Mouse (Mus musculus) limb, embryonic 15.5 days (tissue): ENCODE data around the gene Garnl3. TPM values are rescaled to one million over a fixed set of nuclear protein-coding genes. Genes with fewer than 3 reads are reported as not detected.

ENCODE experiments used
- ATAC-seq: fragments of 200-750 bp; cut with Nextera tagmentation; 2 replicates; pipeline ENCODE4 v1.8.0; 2017; ENCODE audit warnings: low read depth, moderate TSS enrichment; ENCODE audit not compliant: insufficient number of reproducible peaks, low FRiP score, low TSS enrichment
- H3K27ac ChIP-seq: fragments of 300-500 bp; sonication (generic); 2 replicates; pipeline ENCODE4 v1.5.1; 2015; ENCODE audit warnings: moderate library complexity, mild to moderate bottlenecking, inconsistent platforms
- H3K27me3 ChIP-seq: fragments of 300-500 bp; sonication (generic); 2 replicates; pipeline ENCODE4 v1.6.1; 2015; ENCODE audit warnings: inconsistent platforms
- H3K36me3 ChIP-seq: fragments of 300-500 bp; sonication (generic); 2 replicates; pipeline ENCODE4 v1.6.1; 2015; ENCODE audit warnings: inconsistent platforms
- H3K4me1 ChIP-seq: fragments of 300-500 bp; sonication (generic); 2 replicates; pipeline ENCODE4 v1.6.1; 2015; ENCODE audit warnings: inconsistent platforms
- H3K4me2 ChIP-seq: fragments of 300-500 bp; sonication (generic); 2 replicates; pipeline ENCODE4 v1.6.1; 2015; ENCODE audit warnings: mild to moderate bottlenecking, inconsistent platforms
- H3K4me3 ChIP-seq: fragments of 300-500 bp; sonication (generic); 2 replicates; pipeline ENCODE4 v1.5.1; 2015; ENCODE audit warnings: mild to moderate bottlenecking, inconsistent platforms
- H3K9ac ChIP-seq: fragments of 300-500 bp; sonication (generic); 2 replicates; pipeline ENCODE4 v1.6.1; 2015; ENCODE audit warnings: inconsistent platforms
- H3K9me3 ChIP-seq: fragments of 300-500 bp; sonication (generic); 2 replicates; pipeline ENCODE4 v1.6.1; 2016; ENCODE audit warnings: inconsistent platforms
- WGBS: fragments of 180-500 bp; shearing (Covaris S2); methylation state at CpG from one replicate; pipeline ENCODE4 v1.1.7; 2015; 5-methylcytosine and 5-hydroxymethylcytosine counted together
- polyA plus RNA-seq: library from polyadenylated mRNA; unstranded; fragments of >200 nt; fragmentation: Nextera tagmentation; extraction: Ambion mirVana; gene quantifications from 2 replicates; pipeline ENCODE4 v1.2.1, GENCODE M21; 2015

Garnl3 gene
- polyA plus RNA-seq, 1 experiment from 2014 or later: 8.8 TPM

DNA sequence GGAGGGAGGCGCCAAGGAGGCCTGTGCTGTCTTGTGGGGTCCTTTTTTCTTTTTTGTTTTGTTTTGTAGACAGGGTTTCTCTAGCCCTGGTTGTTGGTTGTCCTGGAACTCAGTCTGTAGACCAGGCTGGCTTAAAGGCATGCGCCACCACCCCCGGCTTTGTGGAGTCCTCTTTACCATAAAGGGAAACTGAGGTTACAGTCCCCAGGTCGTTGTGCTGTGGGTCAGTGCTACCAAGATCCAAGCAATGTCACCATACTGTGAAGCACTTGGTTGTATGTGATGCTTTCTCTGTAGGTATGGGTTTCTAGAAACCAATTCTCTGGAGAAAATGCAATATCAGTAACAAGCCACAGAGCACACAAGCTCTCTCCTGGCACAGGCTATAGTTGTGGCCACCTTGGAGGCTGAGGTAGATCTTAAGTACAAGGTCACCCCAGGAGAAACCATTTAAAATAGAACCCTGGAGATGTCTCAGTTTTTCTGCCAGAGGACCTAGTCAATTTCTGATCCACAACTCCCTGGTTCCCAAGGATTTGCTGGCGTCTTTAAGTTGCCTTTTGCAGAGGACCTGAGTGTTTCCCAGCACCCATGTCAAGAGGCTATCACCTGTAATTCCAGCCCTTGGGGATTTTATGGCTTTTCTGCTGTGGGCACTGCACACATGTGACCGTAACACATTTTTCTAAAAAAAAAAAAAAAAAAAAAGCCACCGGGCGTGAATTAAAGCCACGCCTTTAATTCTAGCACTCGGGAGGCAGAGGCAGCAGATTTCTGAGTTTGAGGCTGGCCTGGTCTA, 166.6 kb downstream of the Garnl3 start:
- H3K27ac ChIP-seq: peak overlapping the region; percentile 18; the same call in 1 of the 2 replicates
- peaks cover 50% of the 10 kb centered on the region for H3K4me1 ChIP-seq
- H3K36me3 ChIP-seq: peaks cover 27% of the 10 kb centered on the region
- H3K27me3 ChIP-seq: no peaks in the 10 kb centered on the region
- no peak overlapping the region for H3K4me3 ChIP-seq
- H3K9ac ChIP-seq: no peak overlapping the region
- no peak overlapping the region for H3K4me2 ChIP-seq
- no peak for ATAC-seq
- H3K9me3 ChIP-seq: no peaks in the 10 kb centered on the region
- 30% methylated on average over 10 of the region's 10 CpGs for WGBS

GRCm38 (mm10) chr2:32963981-32964380, 167.5 kb downstream of the Garnl3 start:
- H3K36me3 ChIP-seq: peaks cover 27% of the 10 kb centered on the region
- WGBS: 75% methylated on average over 1 of the region's 1 CpGs
- no peak overlapping the region for H3K27ac ChIP-seq
- no peak overlapping the region for H3K9ac ChIP-seq
- H3K9me3 ChIP-seq: no peaks in the 10 kb centered on the region
- no peaks in the 10 kb centered on the region for H3K27me3 ChIP-seq
- peak overlapping the region; percentile 79; the same call in 1 of the 2 replicates for H3K4me3 ChIP-seq
- ATAC-seq: no peak
- H3K4me2 ChIP-seq: peak overlapping the region; percentile 74
- peaks cover 50% of the 10 kb centered on the region for H3K4me1 ChIP-seq

- H3K9me3 ChIP-seq: no peaks in the 10 kb centered on the region
- H3K9ac ChIP-seq: peak overlapping the region; percentile 89; the same call in 1 of the 2 replicates
- 64% methylated on average over 4 of the region's 4 CpGs for WGBS
- peaks cover 27% of the 10 kb centered on the region for H3K36me3 ChIP-seq
- no peaks in the 10 kb centered on the region for H3K27me3 ChIP-seq
- peak overlapping the region; percentile 74 for H3K4me2 ChIP-seq
- H3K27ac ChIP-seq: no peak overlapping the region; the same call in 1 of the 2 replicates
- peaks cover 50% of the 10 kb centered on the region for H3K4me1 ChIP-seq
- H3K4me3 ChIP-seq: peak overlapping the region; percentile 79
- no peak for ATAC-seq
These were observed 167.9 kb downstream of the Garnl3 start for GRCm38 (mm10) chr2:32963544-32963943.

GRCm38 (mm10) chr2:32962875-32963220, 168.6 kb downstream of the Garnl3 start:
- WGBS: 6% methylated on average over 9 of the region's 9 CpGs
- Histone ChIP-seq H3K4me2 (peak overlapping the region; percentile 74), H3K27ac (peak overlapping the region; percentile 88), H3K9me3 (no peaks in the 10 kb centered on the region), H3K36me3 (peaks cover 33% of the 10 kb centered on the region), H3K4me1 (peaks cover 48% of the 10 kb centered on the region), H3K9ac (peak overlapping the region; percentile 89), H3K27me3 (no peaks in the 10 kb centered on the region), H3K4me3 (peak overlapping the region; percentile 79)
- no peak for ATAC-seq

- H3K4me1 ChIP-seq: peaks cover 42% of the 10 kb centered on the region
These were observed 169.2 kb downstream of the Garnl3 start for GRCm38 (mm10) chr2:32962062-32962874.

DNA sequence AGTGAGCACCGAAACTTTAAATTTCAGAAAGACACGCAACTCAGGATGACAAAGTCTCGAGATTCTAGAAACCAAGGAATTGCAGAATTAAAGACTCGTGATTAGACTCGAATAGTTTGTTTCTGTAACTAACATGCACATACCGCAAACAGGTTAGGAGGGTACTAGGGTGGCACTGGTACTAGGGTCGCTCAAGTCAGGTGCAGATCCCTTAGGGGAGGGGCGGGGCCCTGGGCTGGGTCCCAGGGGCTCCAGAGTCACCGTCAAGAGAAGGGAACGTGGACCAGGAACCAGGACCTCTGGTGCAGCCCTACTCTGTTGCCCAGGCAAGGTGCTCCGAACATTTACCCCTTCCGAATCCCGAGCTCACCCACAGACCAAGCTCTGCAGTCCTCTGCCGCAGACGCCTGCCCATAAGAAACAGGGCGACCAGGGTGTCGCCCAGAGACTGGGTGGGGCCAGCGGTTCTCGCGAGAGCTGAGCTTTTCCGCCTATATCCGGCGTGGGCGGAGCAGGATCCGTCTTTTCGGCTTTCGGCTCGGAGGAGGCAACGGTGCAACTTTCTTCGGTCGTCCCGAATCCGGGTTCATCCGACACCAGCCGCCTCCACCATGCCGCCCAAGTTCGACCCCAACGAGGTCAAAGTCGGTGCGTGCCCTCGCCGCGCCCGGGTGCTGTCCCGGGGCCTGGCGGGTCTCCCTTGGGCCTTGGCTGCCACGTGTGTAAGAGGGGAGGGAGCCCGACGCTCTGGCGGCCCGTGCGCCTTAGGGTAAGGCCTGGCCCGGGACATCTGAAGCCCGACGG, 170.1 kb downstream of the Garnl3 start, which contains the start of the genes Rpl12 and Lrsam1:
Gene Rpl12 (plus strand): TSS at position 368 of the 804 bp plus-strand sequence.
Gene Lrsam1 (minus strand): TSS at position 423 of the 804 bp plus-strand sequence.
- WGBS: 2% methylated on average over 55 of the region's 55 CpGs
- Histone ChIP-seq H3K9ac (peak within 1 kb of the TSS; percentile 89), H3K4me2 (peak within 1 kb of the TSS; percentile 74), H3K27ac (peak within 1 kb of the TSS; percentile 88), H3K36me3 (peaks cover 45% of the 10 kb centered on the region), H3K4me1 (peaks cover 40% of the 10 kb centered on the region), H3K4me3 (peak within 1 kb of the TSS; percentile 79), H3K9me3 (no peaks in the 10 kb centered on the region), H3K27me3 (no peaks in the 10 kb centered on the region)
- ATAC-seq: peak; percentile 89

More at GRCm38 (mm10) chr2:32962062-32962874, 169.2 kb downstream of the Garnl3 start:
- Histone ChIP-seq H3K27ac (peak overlapping the region; percentile 88), H3K9me3 (no peaks in the 10 kb centered on the region), H3K4me2 (peak overlapping the region; percentile 74), H3K4me3 (peak overlapping the region; percentile 79), H3K27me3 (no peaks in the 10 kb centered on the region), H3K36me3 (peaks cover 39% of the 10 kb centered on the region), H3K9ac (peak overlapping the region; percentile 89)
- WGBS: under 1% methylated on average over 33 of the region's 33 CpGs
- ATAC-seq: no peak

GRCm38 (mm10) chr2:32960273-32960672, 171.2 kb downstream of the Garnl3 start:
- no peak for ATAC-seq
- Histone ChIP-seq H3K9me3 (no peaks in the 10 kb centered on the region), H3K9ac (no peak overlapping the region), H3K4me3 (0 out of 2 replicates have a peak overlapping the region, but pooled peaks have one; percentile 79), H3K27me3 (no peaks in the 10 kb centered on the region), H3K4me2 (0 out of 2 replicates have a peak overlapping the region, but pooled peaks have one; percentile 74), H3K27ac (no peak overlapping the region), H3K4me1 (peaks cover 34% of the 10 kb centered on the region), H3K36me3 (peaks cover 54% of the 10 kb centered on the region)
- WGBS: 84% methylated on average over 4 of the region's 4 CpGs

GRCm38 (mm10) chr2:32957344-32957743, 174.1 kb downstream of the Garnl3 start:
- no peak overlapping the region for H3K9ac ChIP-seq
- H3K9me3 ChIP-seq: 0 out of 2 replicates have a peak, but pooled peaks cover 5% of the 10 kb centered on the region
- 50% methylated on average over 8 of the region's 8 CpGs for WGBS
- no peaks in the 10 kb centered on the region for H3K27me3 ChIP-seq
- no peak overlapping the region for H3K4me3 ChIP-seq
- no peak for ATAC-seq
- H3K36me3 ChIP-seq: peaks cover 54% of the 10 kb centered on the region
- H3K4me1 ChIP-seq: peaks cover 8% of the 10 kb centered on the region
- no peak overlapping the region for H3K4me2 ChIP-seq
- H3K27ac ChIP-seq: no peak overlapping the region

GRCm38 (mm10) chr2:32954581-32954980, 176.9 kb downstream of the Garnl3 start:
- Histone ChIP-seq H3K4me2 (no peak overlapping the region), H3K36me3 (peaks cover 77% of the 10 kb centered on the region), H3K4me3 (no peak overlapping the region), H3K27me3 (no peaks in the 10 kb centered on the region), H3K9me3 (0 out of 2 replicates have a peak, but pooled peaks cover 5% of the 10 kb centered on the region), H3K27ac (no peak overlapping the region), H3K9ac (no peak overlapping the region), H3K4me1 (no peaks in the 10 kb centered on the region)
- WGBS: 90% methylated on average over 2 of the region's 2 CpGs
- ATAC-seq: no peak

GRCm38 (mm10) chr2:32947454-32947853, 184.0 kb downstream of the Garnl3 start:
- H3K36me3 ChIP-seq: peaks cover 87% of the 10 kb centered on the region
- ATAC-seq: no peak
- H3K9me3 ChIP-seq: no peaks in the 10 kb centered on the region
- H3K4me1 ChIP-seq: no peaks in the 10 kb centered on the region
- no peak overlapping the region for H3K9ac ChIP-seq
- H3K27ac ChIP-seq: no peak overlapping the region
- WGBS: 72% methylated on average over 11 of the region's 11 CpGs
- no peak overlapping the region for H3K4me2 ChIP-seq
- no peak overlapping the region for H3K4me3 ChIP-seq
- H3K27me3 ChIP-seq: no peaks in the 10 kb centered on the region

- 89% methylated on average over 4 of the region's 4 CpGs for WGBS
- H3K27ac ChIP-seq: no peak overlapping the region
- peaks cover 84% of the 10 kb centered on the region for H3K36me3 ChIP-seq
- no peaks in the 10 kb centered on the region for H3K9me3 ChIP-seq
- H3K9ac ChIP-seq: no peak overlapping the region
- H3K4me2 ChIP-seq: no peak overlapping the region
- no peak for ATAC-seq
- H3K27me3 ChIP-seq: no peaks in the 10 kb centered on the region
- H3K4me1 ChIP-seq: no peaks in the 10 kb centered on the region
- H3K4me3 ChIP-seq: no peak overlapping the region
These were observed 191.0 kb downstream of the Garnl3 start for GRCm38 (mm10) chr2:32940483-32940882.
